Mouse (Mus musculus): Measurements from ENCODE around the gene Slc8b1. TPM values are rescaled to one million over a fixed set of nuclear protein-coding genes. Genes with fewer than 3 reads are reported as not detected.
A peak's percentile ranks its signal among the peaks of the same experiment; 100 is the strongest.

The Slc8b1 gene
- 23.0 and 25.8 TPM in 2 replicates for polyA plus RNA-seq (2012; rRNA removed)

GRCm38 (mm10) chr5:120510982-120511642 lies at the start of gene Slc8b1:
Gene Slc8b1 (plus strand): TSS chr5:120511168.
- peak; percentile 98 for DNase-seq
- Histone ChIP-seq H3K36me3 (ENCODE audit: control insufficient read depth, insufficient read depth, low read length) (no peaks in the 10 kb centered on the region), H3K4me3 (ENCODE audit: insufficient read depth, low read depth, low read length) (peak within 1 kb of the TSS; percentile 83), H3K27me3 (replicated peaks; ENCODE audit: control insufficient read depth, insufficient read depth, low read length) (no peaks in the 10 kb centered on the region), H3K27ac (ENCODE audit: insufficient read depth, low read depth, low read length) (peak within 1 kb of the TSS; percentile 87), H3K4me1 (ENCODE audit: control insufficient read depth, insufficient read depth, low read length) (peaks cover 27% of the 10 kb centered on the region)
- TF ChIP-seq CTCF (conservative IDR thresholded peaks at IDR 0.05; ENCODE audit: insufficient read depth, insufficient read length, low read depth, low read length) = no peak
- peak; percentile 17 for TF ChIP-seq POLR2A (IDR thresholded peaks at IDR 0.05; ENCODE audit: low read depth, low read length)
- under 1% methylated on average over 36 of the region's 36 CpGs for WGBS

GRCm38 (mm10) chr5:120461902-120462301 lies 49.1 kb upstream of the Slc8b1 start:
- H3K27ac ChIP-seq (ENCODE audit: insufficient read depth, low read depth, low read length) = no peak overlapping the region
- no peak for TF ChIP-seq POLR2A (IDR thresholded peaks at IDR 0.05; ENCODE audit: low read depth, low read length)
- no peak for TF ChIP-seq CTCF (conservative IDR thresholded peaks at IDR 0.05; ENCODE audit: insufficient read depth, insufficient read length, low read depth, low read length)
- H3K27me3 ChIP-seq (replicated peaks; ENCODE audit: control insufficient read depth, insufficient read depth, low read length) = no peaks in the 10 kb centered on the region; the same call in 1 of the 2 replicates
- no peak overlapping the region for H3K4me3 ChIP-seq (ENCODE audit: insufficient read depth, low read depth, low read length)
- no peaks in the 10 kb centered on the region for H3K36me3 ChIP-seq (ENCODE audit: control insufficient read depth, insufficient read depth, low read length)
- WGBS = 63% methylated on average over 15 of the region's 15 CpGs
- H3K4me1 ChIP-seq (ENCODE audit: control insufficient read depth, insufficient read depth, low read length) = no peaks in the 10 kb centered on the region
- DNase-seq = no peak

- no peaks in the 10 kb centered on the region; the same call in 1 of the 2 replicates for H3K27me3 ChIP-seq (replicated peaks; ENCODE audit: control insufficient read depth, insufficient read depth, low read length)
- H3K4me1 ChIP-seq (ENCODE audit: control insufficient read depth, insufficient read depth, low read length) = peaks cover 4% of the 10 kb centered on the region; the same call in 1 of the 2 replicates
- no peak for DNase-seq
- no peak overlapping the region for H3K4me3 ChIP-seq (ENCODE audit: insufficient read depth, low read depth, low read length)
- H3K27ac ChIP-seq (ENCODE audit: insufficient read depth, low read depth, low read length) = no peak overlapping the region
- H3K36me3 ChIP-seq (ENCODE audit: control insufficient read depth, insufficient read depth, low read length) = no peaks in the 10 kb centered on the region
- peak; percentile 41 for TF ChIP-seq CTCF (conservative IDR thresholded peaks at IDR 0.05; ENCODE audit: insufficient read depth, insufficient read length, low read depth, low read length)
- TF ChIP-seq POLR2A (IDR thresholded peaks at IDR 0.05; ENCODE audit: low read depth, low read length) = no peak
- WGBS = 80% methylated on average over 4 of the region's 4 CpGs
Observed at GRCm38 (mm10) chr5:120464321-120464720, 46.6 kb upstream of the Slc8b1 start.

GRCm38 (mm10) chr5:120465062-120465461 lies 45.9 kb upstream of the Slc8b1 start:
- Histone ChIP-seq H3K4me3 (ENCODE audit: insufficient read depth, low read depth, low read length) (no peak overlapping the region), H3K27me3 (replicated peaks; ENCODE audit: control insufficient read depth, insufficient read depth, low read length) (no peaks in the 10 kb centered on the region; the same call in 1 of the 2 replicates), H3K27ac (ENCODE audit: insufficient read depth, low read depth, low read length) (no peak overlapping the region), H3K36me3 (ENCODE audit: control insufficient read depth, insufficient read depth, low read length) (no peaks in the 10 kb centered on the region), H3K4me1 (ENCODE audit: control insufficient read depth, insufficient read depth, low read length) (peaks cover 4% of the 10 kb centered on the region; the same call in 1 of the 2 replicates)
- 43% methylated on average over 5 of the region's 5 CpGs for WGBS
- TF ChIP-seq CTCF (conservative IDR thresholded peaks at IDR 0.05; ENCODE audit: insufficient read depth, insufficient read length, low read depth, low read length) = peak; percentile 52
- no peak for TF ChIP-seq POLR2A (IDR thresholded peaks at IDR 0.05; ENCODE audit: low read depth, low read length)
- peak; percentile 43 for DNase-seq

GRCm38 (mm10) chr5:120465860-120466259 lies 45.1 kb upstream of the Slc8b1 start:
- TF ChIP-seq POLR2A (IDR thresholded peaks at IDR 0.05; ENCODE audit: low read depth, low read length) = no peak
- no peak for TF ChIP-seq CTCF (conservative IDR thresholded peaks at IDR 0.05; ENCODE audit: insufficient read depth, insufficient read length, low read depth, low read length)
- Histone ChIP-seq H3K4me3 (ENCODE audit: insufficient read depth, low read depth, low read length) (no peak overlapping the region), H3K36me3 (ENCODE audit: control insufficient read depth, insufficient read depth, low read length) (no peaks in the 10 kb centered on the region), H3K4me1 (ENCODE audit: control insufficient read depth, insufficient read depth, low read length) (peaks cover 4% of the 10 kb centered on the region; the same call in 1 of the 2 replicates), H3K27me3 (replicated peaks; ENCODE audit: control insufficient read depth, insufficient read depth, low read length) (no peaks in the 10 kb centered on the region; the same call in 1 of the 2 replicates), H3K27ac (ENCODE audit: insufficient read depth, low read depth, low read length) (no peak overlapping the region)
- DNase-seq = no peak
- WGBS = 71% methylated on average over 6 of the region's 6 CpGs

GRCm38 (mm10) chr5:120467026-120467425 lies 43.9 kb upstream of the Slc8b1 start:
- WGBS = 13% methylated on average over 4 of the region's 4 CpGs
- no peaks in the 10 kb centered on the region for H3K36me3 ChIP-seq (ENCODE audit: control insufficient read depth, insufficient read depth, low read length)
- no peaks in the 10 kb centered on the region; the same call in 1 of the 2 replicates for H3K27me3 ChIP-seq (replicated peaks; ENCODE audit: control insufficient read depth, insufficient read depth, low read length)
- peaks cover 4% of the 10 kb centered on the region; the same call in 1 of the 2 replicates for H3K4me1 ChIP-seq (ENCODE audit: control insufficient read depth, insufficient read depth, low read length)
- TF ChIP-seq POLR2A (IDR thresholded peaks at IDR 0.05; ENCODE audit: low read depth, low read length) (no peak), CTCF (conservative IDR thresholded peaks at IDR 0.05; ENCODE audit: insufficient read depth, insufficient read length, low read depth, low read length) (no peak)
- H3K27ac ChIP-seq (ENCODE audit: insufficient read depth, low read depth, low read length) = no peak overlapping the region
- H3K4me3 ChIP-seq (ENCODE audit: insufficient read depth, low read depth, low read length) = peak overlapping the region; percentile 41
- peak; percentile 79 for DNase-seq

GRCm38 (mm10) chr5:120468336-120468735 lies 42.6 kb upstream of the Slc8b1 start:
- Histone ChIP-seq H3K4me3 (ENCODE audit: insufficient read depth, low read depth, low read length) (no peak overlapping the region), H3K36me3 (ENCODE audit: control insufficient read depth, insufficient read depth, low read length) (no peaks in the 10 kb centered on the region), H3K4me1 (ENCODE audit: control insufficient read depth, insufficient read depth, low read length) (peaks cover 4% of the 10 kb centered on the region; the same call in 1 of the 2 replicates), H3K27me3 (replicated peaks; ENCODE audit: control insufficient read depth, insufficient read depth, low read length) (no peaks in the 10 kb centered on the region; the same call in 1 of the 2 replicates), H3K27ac (ENCODE audit: insufficient read depth, low read depth, low read length) (no peak overlapping the region)
- TF ChIP-seq POLR2A (IDR thresholded peaks at IDR 0.05; ENCODE audit: low read depth, low read length) (no peak), CTCF (conservative IDR thresholded peaks at IDR 0.05; ENCODE audit: insufficient read depth, insufficient read length, low read depth, low read length) (no peak)
- WGBS = 51% methylated on average over 5 of the region's 5 CpGs
- DNase-seq = peak; percentile 66

All from kidney, adult 2 months (tissue).